Mouse (Mus musculus) lung, embryonic 14.5 days (tissue): Measurements from ENCODE around the gene Zic1. TPM values are rescaled to one million over a fixed set of nuclear protein-coding genes. Genes with fewer than 3 reads are reported as not detected.

ENCODE experiments used
- ATAC-seq: fragments of 200-750 bp; cut with Nextera tagmentation; 2 replicates; pipeline ENCODE4 v1.8.0; 2017; ENCODE audit warnings: mild to moderate bottlenecking, moderate TSS enrichment, moderate library complexity; ENCODE audit not compliant: insufficient read depth
- DNase-seq: peaks from one replicate; pipeline ENCODE4 v3.0.0-alpha.2; 2015
- H3K27ac ChIP-seq: fragments of 300-500 bp; sonication (generic); 2 replicates; pipeline ENCODE4 v1.5.1; 2014; ENCODE audit warnings: low read depth, mild to moderate bottlenecking, moderate library complexity
- H3K27me3 ChIP-seq: fragments of 300-500 bp; sonication (generic); 2 replicates; pipeline ENCODE4 v1.6.1; 2014; ENCODE audit warnings: low read length, control low read depth; ENCODE audit not compliant: insufficient read depth
- H3K36me3 ChIP-seq: fragments of 300-500 bp; sonication (generic); 2 replicates; pipeline ENCODE4 v1.6.1; 2014; ENCODE audit warnings: control low read depth; ENCODE audit not compliant: insufficient read depth
- H3K4me1 ChIP-seq: fragments of 300-500 bp; sonication (generic); 2 replicates; pipeline ENCODE4 v1.6.1; 2014; ENCODE audit warnings: antibody characterized with exemption, control low read depth; ENCODE audit not compliant: insufficient read depth
- H3K4me2 ChIP-seq: fragments of 300-500 bp; sonication (generic); 2 replicates; pipeline ENCODE4 v1.6.1; 2014; ENCODE audit warnings: mild to moderate bottlenecking
- H3K4me3 ChIP-seq: fragments of 300-500 bp; sonication (generic); 2 replicates; pipeline ENCODE4 v1.5.1; 2014; ENCODE audit warnings: low read depth, low read length
- H3K9ac ChIP-seq: fragments of 300-500 bp; sonication (generic); 2 replicates; pipeline ENCODE4 v1.6.1; 2014
- H3K9me3 ChIP-seq: fragments of 300-500 bp; sonication (generic); 2 replicates; pipeline ENCODE4 v1.6.1; 2016; ENCODE audit warnings: low read depth, low read length, control low read depth
- CTCF ChIP-seq: IDR thresholded peaks from 2 replicates; pipeline ENCODE4 v1.5.1; 2016; ENCODE audit warnings: antibody characterized with exemption, low read depth
- WGBS: fragments of 180-500 bp; shearing (Covaris S2); extraction: QIAGEN DNeasy Blood & Tissue Kit; methylation state at CpG from one replicate; pipeline ENCODE4 v1.1.7; 2014; 5-methylcytosine and 5-hydroxymethylcytosine counted together
- polyA plus RNA-seq: library from polyadenylated mRNA; unstranded; fragments of >200 nt; fragmentation: Nextera tagmentation; extraction: Ambion mirVana; gene quantifications from 2 replicates; pipeline ENCODE4 v1.2.1, GENCODE M21; 2014

Gene Zic1
- polyA plus RNA-seq, 1 experiment from 2014 or later = not detected

DNA sequence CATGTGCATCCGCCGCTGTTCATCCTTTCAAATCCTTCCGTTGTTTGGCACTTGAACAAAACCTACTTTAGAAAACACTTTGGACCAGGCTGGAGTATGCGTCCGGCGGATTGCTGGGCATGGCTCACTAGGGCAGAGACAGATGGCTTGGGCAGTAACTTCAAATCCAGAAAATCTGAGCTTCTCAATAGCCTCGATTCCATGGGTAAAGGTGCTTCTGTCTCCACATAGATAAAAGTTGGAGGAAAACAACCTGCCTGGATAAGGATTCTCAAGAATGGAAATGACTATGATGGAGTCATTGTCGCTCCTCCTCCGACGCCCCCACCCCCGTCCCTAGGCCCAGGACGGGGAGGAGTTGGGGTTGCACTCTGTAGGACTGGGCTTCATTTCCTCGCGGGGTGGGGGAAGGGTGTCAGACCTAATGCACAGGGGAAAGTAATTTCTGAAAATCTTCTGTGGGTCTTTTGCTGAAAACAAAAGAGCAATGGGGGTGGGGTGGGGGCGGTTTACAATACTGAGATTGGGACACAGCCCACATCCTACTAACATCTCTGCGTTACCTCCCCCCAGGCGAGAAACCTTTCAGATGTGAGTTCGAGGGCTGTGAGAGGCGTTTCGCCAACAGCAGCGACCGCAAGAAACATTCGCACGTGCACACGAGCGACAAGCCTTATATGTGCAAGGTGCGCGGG lies 18.0 kb upstream of the Zic1 start:
- no peak overlapping the region for H3K9ac ChIP-seq
- ATAC-seq (no peak), DNase-seq (no peak)
- H3K9me3 ChIP-seq = no peaks in the 10 kb centered on the region
- no peak overlapping the region for H3K4me2 ChIP-seq
- H3K4me1 ChIP-seq = no peaks in the 10 kb centered on the region; the same call in 1 of the 2 replicates
- H3K27me3 ChIP-seq = peaks cover 96% of the 10 kb centered on the region
- under 1% methylated on average over 28 of the region's 28 CpGs for WGBS
- no peak overlapping the region for H3K27ac ChIP-seq
- no peak for TF ChIP-seq CTCF
- H3K36me3 ChIP-seq = no peaks in the 10 kb centered on the region
- H3K4me3 ChIP-seq = no peak overlapping the region

DNA sequence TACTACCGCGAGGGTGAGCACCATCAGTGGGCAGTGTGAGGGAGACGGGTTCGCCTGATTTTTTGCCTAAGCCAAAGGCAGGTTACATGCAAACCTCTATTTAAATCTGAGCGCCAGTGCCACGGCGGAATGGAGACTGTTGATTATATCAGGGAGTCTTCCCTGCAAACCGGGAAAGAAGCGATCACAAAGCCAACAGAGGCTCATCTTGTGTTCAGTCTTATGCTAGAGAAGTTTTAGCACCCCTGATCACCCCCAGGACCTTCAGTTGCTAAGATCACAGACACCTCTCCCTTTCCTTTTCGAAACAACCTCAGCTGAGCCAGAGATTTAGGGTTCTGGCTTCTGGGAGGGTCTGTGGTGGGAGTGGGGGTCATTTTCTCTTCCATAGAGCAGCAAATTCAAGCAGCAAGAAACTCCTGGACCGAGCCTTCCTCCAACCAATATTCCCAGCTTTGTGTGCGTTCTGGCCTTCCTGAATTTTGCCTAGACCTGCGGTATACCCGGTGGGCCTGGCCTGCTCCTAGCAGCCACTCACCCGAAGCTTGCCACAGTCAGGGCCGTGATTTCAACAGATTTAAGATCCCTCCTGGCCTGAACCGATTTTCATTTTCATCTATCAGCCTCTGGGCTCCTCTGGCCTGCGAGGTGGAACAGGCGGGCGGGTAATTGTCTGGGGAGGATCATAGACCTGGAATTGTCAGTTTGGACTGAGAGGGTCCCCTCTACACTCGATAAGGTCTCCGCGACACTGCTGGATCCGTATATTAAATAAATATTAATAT lies 17.1 kb upstream of the Zic1 start:
- Histone ChIP-seq H3K27ac (no peak overlapping the region), H3K9ac (no peak overlapping the region), H3K36me3 (no peaks in the 10 kb centered on the region), H3K9me3 (no peaks in the 10 kb centered on the region), H3K4me1 (no peaks in the 10 kb centered on the region; the same call in 1 of the 2 replicates), H3K27me3 (peaks cover 96% of the 10 kb centered on the region), H3K4me3 (no peak overlapping the region), H3K4me2 (no peak overlapping the region)
- TF ChIP-seq CTCF = no peak
- ATAC-seq (no peak), DNase-seq (no peak)
- WGBS = 2% methylated on average over 24 of the region's 24 CpGs

DNA sequence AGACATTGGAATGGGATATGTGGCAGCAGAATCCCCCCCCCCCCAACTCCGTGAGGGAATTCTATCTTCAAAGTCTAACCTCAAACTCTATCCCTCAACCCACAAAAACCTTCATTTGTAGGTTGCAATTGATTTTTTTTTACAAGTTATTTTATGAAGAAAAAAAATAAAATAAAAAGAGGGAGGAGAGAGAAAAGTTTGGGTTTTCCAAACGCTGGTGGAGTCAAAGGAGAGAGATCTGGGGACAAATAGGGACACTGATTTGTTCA lies 16.4 kb upstream of the Zic1 start:
- peak overlapping the region; percentile 51; the same call in 1 of the 2 replicates for H3K4me3 ChIP-seq
- H3K9ac ChIP-seq = no peak overlapping the region
- H3K36me3 ChIP-seq = no peaks in the 10 kb centered on the region
- no peak overlapping the region for H3K27ac ChIP-seq
- H3K9me3 ChIP-seq = no peaks in the 10 kb centered on the region
- no peak for TF ChIP-seq CTCF
- WGBS = 4% methylated on average over 2 of the region's 2 CpGs
- no peak for ATAC-seq
- DNase-seq = no peak
- H3K4me1 ChIP-seq = no peaks in the 10 kb centered on the region; the same call in 1 of the 2 replicates
- peaks cover 96% of the 10 kb centered on the region for H3K27me3 ChIP-seq
- H3K4me2 ChIP-seq = no peak overlapping the region; the same call in 1 of the 2 replicates

DNA sequence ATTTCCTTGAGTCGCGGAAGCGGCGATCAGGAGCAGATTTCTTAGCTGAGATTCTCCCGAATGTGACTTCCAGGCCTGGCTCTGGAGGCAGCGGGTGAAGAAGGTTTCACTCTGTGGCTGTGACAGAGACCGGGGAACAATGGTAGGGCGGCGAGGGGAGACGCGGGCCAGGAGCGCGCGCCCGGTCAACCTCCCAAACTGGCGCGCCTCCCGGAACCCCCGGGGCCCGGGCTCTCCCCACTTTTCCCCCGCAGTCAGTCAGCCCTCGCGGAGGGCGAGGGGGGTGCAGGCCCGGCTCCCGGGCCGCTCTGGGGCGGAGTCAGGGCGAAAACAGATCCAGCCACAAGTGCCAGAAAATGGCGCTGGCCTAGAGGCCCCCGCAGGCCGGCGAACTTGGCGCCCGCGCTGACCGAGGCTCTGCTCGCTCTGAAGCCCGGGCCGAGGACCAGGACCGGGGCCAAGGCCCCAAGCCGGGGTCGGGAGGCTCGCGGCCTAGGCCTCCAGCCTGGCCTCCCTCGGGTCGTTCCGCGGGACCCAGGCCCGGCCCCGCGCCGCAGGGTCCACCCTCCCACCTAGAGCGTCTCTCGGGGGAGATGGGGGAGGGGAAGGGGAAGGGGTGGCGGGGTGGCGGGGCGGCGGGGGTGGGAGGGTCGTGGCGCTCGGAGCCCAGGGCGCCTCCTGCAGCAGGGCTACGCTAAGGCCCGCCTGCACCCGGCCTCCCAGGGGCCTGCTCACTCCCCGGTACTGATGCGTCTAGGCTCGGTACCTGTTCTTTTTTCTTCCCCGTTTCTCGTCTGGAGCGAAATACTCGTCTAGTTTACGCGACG lies 15.9 kb upstream of the Zic1 start:
- peaks cover 97% of the 10 kb centered on the region for H3K27me3 ChIP-seq
- H3K36me3 ChIP-seq = no peaks in the 10 kb centered on the region
- under 1% methylated on average over 68 of the region's 76 CpGs for WGBS
- peak overlapping the region; percentile 40 for H3K9ac ChIP-seq
- no peaks in the 10 kb centered on the region for H3K9me3 ChIP-seq
- no peaks in the 10 kb centered on the region; the same call in 1 of the 2 replicates for H3K4me1 ChIP-seq
- no peak overlapping the region for H3K27ac ChIP-seq
- peak overlapping the region; percentile 51 for H3K4me3 ChIP-seq
- peak overlapping the region; percentile 86 for H3K4me2 ChIP-seq
- no peak for TF ChIP-seq CTCF
- peak; percentile 68 for ATAC-seq
- peak; percentile 59 for DNase-seq

DNA sequence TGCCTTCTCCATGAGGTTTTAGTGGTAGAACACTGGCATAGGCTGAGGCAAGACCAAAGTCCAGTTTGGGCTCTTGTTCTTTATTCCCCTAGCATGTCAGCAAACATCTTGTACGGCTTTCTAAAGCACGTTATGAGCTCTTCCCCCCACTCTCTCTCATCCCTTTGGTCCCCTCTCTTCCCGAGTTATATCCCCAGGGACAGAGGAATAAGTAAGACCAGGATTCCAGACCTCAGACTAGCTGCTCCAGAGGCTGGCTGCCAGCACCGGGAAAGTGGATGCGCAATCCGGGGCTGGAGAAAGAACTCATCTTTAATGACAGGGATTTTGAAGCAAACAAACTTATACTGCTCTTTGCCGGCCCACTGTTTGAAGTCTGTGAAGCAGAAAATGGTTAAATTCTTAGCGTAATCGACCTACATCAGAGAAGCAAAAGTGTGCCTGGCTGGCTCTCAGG lies 14.9 kb upstream of the Zic1 start:
- H3K27me3 ChIP-seq = peaks cover 97% of the 10 kb centered on the region
- no peak overlapping the region for H3K9ac ChIP-seq
- no peak for TF ChIP-seq CTCF
- no peaks in the 10 kb centered on the region for H3K36me3 ChIP-seq
- no peak overlapping the region for H3K4me3 ChIP-seq
- H3K27ac ChIP-seq = no peak overlapping the region
- 1% methylated on average over 9 of the region's 9 CpGs for WGBS
- DNase-seq (no peak), ATAC-seq (no peak)
- H3K4me1 ChIP-seq = no peaks in the 10 kb centered on the region; the same call in 1 of the 2 replicates
- no peaks in the 10 kb centered on the region for H3K9me3 ChIP-seq
- H3K4me2 ChIP-seq = no peak overlapping the region

DNA sequence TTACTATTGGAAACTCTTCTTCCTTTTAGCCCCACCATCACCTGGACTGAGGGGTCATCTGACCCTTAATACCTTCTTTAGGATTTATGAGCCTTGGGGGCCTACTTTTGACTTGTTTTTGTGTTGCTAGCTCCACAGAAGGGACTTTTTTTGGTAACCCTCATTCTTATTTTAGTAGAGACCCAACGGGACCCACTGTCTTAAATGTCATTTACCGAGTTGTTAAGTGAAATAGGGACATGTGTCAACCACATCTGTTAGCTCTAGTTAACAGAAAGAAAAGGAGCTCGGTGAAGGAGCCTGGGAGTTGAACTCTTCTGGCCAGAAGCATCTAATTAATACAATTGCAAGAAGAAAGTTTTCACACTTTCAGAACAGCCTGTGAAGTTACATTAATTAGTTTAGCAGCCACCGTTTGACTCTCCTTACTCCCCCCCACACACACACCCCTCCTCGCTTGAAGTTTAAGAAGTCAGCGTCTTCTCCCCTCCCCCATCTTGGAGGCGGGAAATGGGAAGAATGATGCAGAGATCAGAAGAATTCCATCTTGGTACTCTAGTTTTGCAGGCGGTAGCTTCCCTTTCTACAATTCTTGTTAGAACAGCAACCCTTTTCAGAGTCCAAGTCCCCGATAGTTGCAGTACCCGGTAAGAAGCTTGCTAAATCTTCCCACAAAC lies 14.3 kb upstream of the Zic1 start:
- Histone ChIP-seq H3K4me1 (no peaks in the 10 kb centered on the region; the same call in 1 of the 2 replicates), H3K4me3 (no peak overlapping the region), H3K36me3 (no peaks in the 10 kb centered on the region), H3K9me3 (no peaks in the 10 kb centered on the region), H3K9ac (no peak overlapping the region), H3K27me3 (peaks cover 97% of the 10 kb centered on the region), H3K27ac (no peak overlapping the region), H3K4me2 (no peak overlapping the region)
- DNase-seq (no peak), ATAC-seq (no peak)
- no peak for TF ChIP-seq CTCF
- WGBS = under 1% methylated on average over 10 of the region's 10 CpGs
